Mouse (Mus musculus) heart, adult 2 months (tissue): ENCODE measurements around the gene Net1.

Source experiments
- CTCF ChIP-seq: fragments of 200-600 bp; IDR thresholded peaks from 2 replicates; pipeline ENCODE4 v1.8.1; 2022; ENCODE audit warnings: antibody characterized with exemption, mild to moderate bottlenecking, moderate library complexity
- EP300 ChIP-seq: fragments of 200-500 bp; IDR thresholded peaks from 2 replicates; pipeline ENCODE4 v1.6.1; 2011; ENCODE audit warnings: low read depth, low read length, control low read depth; ENCODE audit not compliant: insufficient read depth

GRCm38 (mm10) chr13:3951198-3951914, 33.3 kb upstream of the Net1 start:
- TF ChIP-seq CTCF (no peak), EP300 (no peak)
